Mouse (Mus musculus): ENCODE data around the gene Mapk3. TPM values are rescaled to one million over a fixed set of nuclear protein-coding genes. Genes with fewer than 3 reads are reported as not detected.
A peak's percentile ranks its signal among the peaks of the same experiment; 100 is the strongest.

The Mapk3 gene
- polyA plus RNA-seq, 1 experiment, result 90.6 TPM

- H3K4me3 ChIP-seq (ENCODE audit: insufficient read depth, low read depth, low read length), result no peak overlapping the region
- H3K4me1 ChIP-seq (ENCODE audit: control insufficient read depth, insufficient read depth, insufficient read length, low read length), result no peaks in the 10 kb centered on the region
- H3K27ac ChIP-seq (replicated peaks; ENCODE audit: low read depth, low read length), result no peak overlapping the region
These were observed 25.7 kb downstream of the Mapk3 start for GRCm38 (mm10) chr7:126785056-126785455.

GRCm38 (mm10) chr7:126786142-126786541 lies 26.7 kb downstream of the Mapk3 start:
- Histone ChIP-seq H3K4me3 (ENCODE audit: insufficient read depth, low read depth, low read length) (no peak overlapping the region), H3K4me1 (ENCODE audit: control insufficient read depth, insufficient read depth, insufficient read length, low read length) (0 out of 2 replicates have a peak, but pooled peaks cover 3% of the 10 kb centered on the region), H3K27ac (replicated peaks; ENCODE audit: low read depth, low read length) (no peak overlapping the region)

GRCm38 (mm10) chr7:126789141-126789540 lies 29.7 kb downstream of the Mapk3 start:
- Histone ChIP-seq H3K4me1 (ENCODE audit: control insufficient read depth, insufficient read depth, insufficient read length, low read length) (0 out of 2 replicates have a peak, but pooled peaks cover 3% of the 10 kb centered on the region), H3K27ac (replicated peaks; ENCODE audit: low read depth, low read length) (no peak overlapping the region), H3K4me3 (ENCODE audit: insufficient read depth, low read depth, low read length) (no peak overlapping the region)

- Histone ChIP-seq H3K27ac (replicated peaks; ENCODE audit: low read depth, low read length) (peak within 1 kb of the TSS; percentile 93), H3K4me3 (ENCODE audit: insufficient read depth, low read depth, low read length) (peak within 1 kb of the TSS; percentile 99), H3K4me1 (ENCODE audit: control insufficient read depth, insufficient read depth, insufficient read length, low read length) (peaks cover 3% of the 10 kb centered on the region; the same call in 1 of the 2 replicates)
These were observed 32.7 kb downstream of the Mapk3 start, which contains the start of gene Ppp4c for GRCm38 (mm10) chr7:126791851-126792720. Gene Ppp4c, minus strand, starts transcription at chr7:126792496.

GRCm38 (mm10) chr7:126792721-126793443 lies 33.5 kb downstream of the Mapk3 start:
- Histone ChIP-seq H3K4me3 (ENCODE audit: insufficient read depth, low read depth, low read length) (peak overlapping the region; percentile 25), H3K27ac (replicated peaks; ENCODE audit: low read depth, low read length) (peak overlapping the region; percentile 26; the same call in 1 of the 2 replicates), H3K4me1 (ENCODE audit: control insufficient read depth, insufficient read depth, insufficient read length, low read length) (peaks cover 3% of the 10 kb centered on the region; the same call in 1 of the 2 replicates)

- Histone ChIP-seq H3K4me1 (ENCODE audit: control insufficient read depth, insufficient read depth, insufficient read length, low read length) (peaks cover 3% of the 10 kb centered on the region; the same call in 1 of the 2 replicates), H3K4me3 (ENCODE audit: insufficient read depth, low read depth, low read length) (no peak overlapping the region), H3K27ac (replicated peaks; ENCODE audit: low read depth, low read length) (no peak overlapping the region)
These were observed 34.3 kb downstream of the Mapk3 start for GRCm38 (mm10) chr7:126793456-126794270.

GRCm38 (mm10) chr7:126794271-126794605 lies 34.8 kb downstream of the Mapk3 start:
- Histone ChIP-seq H3K27ac (replicated peaks; ENCODE audit: low read depth, low read length) (no peak overlapping the region), H3K4me1 (ENCODE audit: control insufficient read depth, insufficient read depth, insufficient read length, low read length) (peaks cover 3% of the 10 kb centered on the region; the same call in 1 of the 2 replicates), H3K4me3 (ENCODE audit: insufficient read depth, low read depth, low read length) (no peak overlapping the region)

GRCm38 (mm10) chr7:126795387-126796317 lies 36.3 kb downstream of the Mapk3 start:
- no peak overlapping the region for H3K27ac ChIP-seq (replicated peaks; ENCODE audit: low read depth, low read length)
- H3K4me1 ChIP-seq (ENCODE audit: control insufficient read depth, insufficient read depth, insufficient read length, low read length), result peaks cover 3% of the 10 kb centered on the region; the same call in 1 of the 2 replicates
- H3K4me3 ChIP-seq (ENCODE audit: insufficient read depth, low read depth, low read length), result peak overlapping the region; percentile 90; the same call in 1 of the 2 replicates

- H3K4me3 ChIP-seq (ENCODE audit: insufficient read depth, low read depth, low read length), result peak overlapping the region; percentile 90
- no peaks in the 10 kb centered on the region; the same call in 1 of the 2 replicates for H3K4me1 ChIP-seq (ENCODE audit: control insufficient read depth, insufficient read depth, insufficient read length, low read length)
- peak overlapping the region; percentile 97; the same call in 1 of the 2 replicates for H3K27ac ChIP-seq (replicated peaks; ENCODE audit: low read depth, low read length)
These were observed 37.0 kb downstream of the Mapk3 start for GRCm38 (mm10) chr7:126796350-126796932.

GRCm38 (mm10) chr7:126797411-126798126 lies 38.2 kb downstream of the Mapk3 start, which contains the start of gene Fam57b:
Gene Fam57b, plus strand, starts transcription at chr7:126797668.
- no peaks in the 10 kb centered on the region; the same call in 1 of the 2 replicates for H3K4me1 ChIP-seq (ENCODE audit: control insufficient read depth, insufficient read depth, insufficient read length, low read length)
- peak within 1 kb of the TSS; percentile 97 for H3K27ac ChIP-seq (replicated peaks; ENCODE audit: low read depth, low read length)

GRCm38 (mm10) chr7:126798127-126799049 lies 39.0 kb downstream of the Mapk3 start:
- Histone ChIP-seq H3K4me1 (ENCODE audit: control insufficient read depth, insufficient read depth, insufficient read length, low read length) (no peaks in the 10 kb centered on the region; the same call in 1 of the 2 replicates), H3K4me3 (ENCODE audit: insufficient read depth, low read depth, low read length) (peak overlapping the region; percentile 90), H3K27ac (replicated peaks; ENCODE audit: low read depth, low read length) (peak overlapping the region; percentile 97)

More at GRCm38 (mm10) chr7:126797411-126798126, 38.2 kb downstream of the Mapk3 start, which contains the start of gene Fam57b:
- peak within 1 kb of the TSS; percentile 90 for H3K4me3 ChIP-seq (ENCODE audit: insufficient read depth, low read depth, low read length)

- H3K4me1 ChIP-seq (ENCODE audit: control insufficient read depth, insufficient read depth, insufficient read length, low read length), result no peaks in the 10 kb centered on the region; the same call in 1 of the 2 replicates
- H3K4me3 ChIP-seq (ENCODE audit: insufficient read depth, low read depth, low read length), result peak overlapping the region; percentile 90
- H3K27ac ChIP-seq (replicated peaks; ENCODE audit: low read depth, low read length), result peak overlapping the region; percentile 97
These were observed 39.7 kb downstream of the Mapk3 start for GRCm38 (mm10) chr7:126799050-126799467.
